Mouse (Mus musculus) spleen, adult 12 weeks (tissue): ENCODE results near the gene Rxylt1.

Experiments
- DNase-seq: peaks from one replicate; pipeline ENCODE4 v3.0.0; 2022; ENCODE audit warnings: low spot score

Rxylt1 gene

GRCm38 (mm10) chr10:122044926-122045325, 52.2 kb downstream of the Rxylt1 start:
- no peak for DNase-seq

- DNase-seq = peak; percentile 7
Observed at GRCm38 (mm10) chr10:122040372-122040771, 56.8 kb downstream of the Rxylt1 start.

GRCm38 (mm10) chr10:122039566-122039965, 57.6 kb downstream of the Rxylt1 start:
- no peak for DNase-seq

GRCm38 (mm10) chr10:122038554-122038953, 58.6 kb downstream of the Rxylt1 start:
- DNase-seq = no peak

- DNase-seq = no peak
Observed at GRCm38 (mm10) chr10:122033271-122033670, 63.9 kb downstream of the Rxylt1 start.

GRCm38 (mm10) chr10:122030420-122030819, 66.8 kb downstream of the Rxylt1 start:
- DNase-seq = no peak

GRCm38 (mm10) chr10:122029738-122030137, 67.4 kb downstream of the Rxylt1 start:
- no peak for DNase-seq
